Mouse (Mus musculus): ENCODE measurements at regions not wholly inside any gene's neighbourhood (a gene's known extent, or its start where the extent isn't known, plus 50 kb on each side); places are given as distances from the start of the nearest gene placed in this dataset.

DNA sequence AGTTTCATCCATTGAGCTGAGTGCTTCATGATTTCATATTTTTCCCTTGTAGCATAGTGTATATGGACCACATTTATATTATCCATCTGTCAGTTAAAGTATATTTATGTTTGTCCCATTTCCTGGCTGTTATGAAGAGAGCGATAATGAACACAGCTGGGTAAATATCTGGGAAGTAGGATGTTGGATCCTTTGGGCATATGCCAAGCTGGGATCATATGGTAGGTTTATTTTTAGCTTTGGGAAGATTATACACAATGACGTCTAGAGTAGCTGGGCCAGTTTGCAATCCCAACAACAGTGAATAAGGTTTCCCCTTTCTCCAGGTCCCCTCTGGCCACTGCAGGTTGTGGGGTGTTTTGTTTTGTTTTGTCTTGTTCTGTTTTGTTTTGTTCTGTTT is 164.5 kb downstream of the Gm765 start:
- DNase-seq (ENCODE audit: low spot score): no peak

GRCm38 (mm10) chr6:98149043-98149813 is 193.3 kb downstream of the Gm765 start:
- DNase-seq (ENCODE audit: low spot score): no peak

DNA sequence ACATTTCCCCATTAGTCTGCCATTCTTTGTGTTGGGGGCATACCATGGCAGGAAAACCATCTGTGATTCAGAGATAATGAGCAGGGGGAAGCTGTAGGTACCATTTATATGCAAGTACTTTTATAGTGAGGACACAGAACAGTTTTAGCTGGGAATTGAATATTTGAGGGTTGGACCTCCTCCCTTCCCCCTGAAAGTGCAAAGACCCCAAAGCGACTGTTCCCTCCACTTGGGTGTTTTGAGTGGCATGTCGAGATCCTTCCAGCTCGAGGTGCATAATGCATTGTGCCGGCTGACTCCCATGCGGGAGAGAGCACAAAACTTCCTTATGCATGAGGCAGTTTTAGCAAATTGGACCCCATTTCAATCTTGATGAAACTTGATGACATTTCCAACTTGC is 194.7 kb downstream of the Gm765 start:
- no peak for DNase-seq (ENCODE audit: low spot score)

DNA sequence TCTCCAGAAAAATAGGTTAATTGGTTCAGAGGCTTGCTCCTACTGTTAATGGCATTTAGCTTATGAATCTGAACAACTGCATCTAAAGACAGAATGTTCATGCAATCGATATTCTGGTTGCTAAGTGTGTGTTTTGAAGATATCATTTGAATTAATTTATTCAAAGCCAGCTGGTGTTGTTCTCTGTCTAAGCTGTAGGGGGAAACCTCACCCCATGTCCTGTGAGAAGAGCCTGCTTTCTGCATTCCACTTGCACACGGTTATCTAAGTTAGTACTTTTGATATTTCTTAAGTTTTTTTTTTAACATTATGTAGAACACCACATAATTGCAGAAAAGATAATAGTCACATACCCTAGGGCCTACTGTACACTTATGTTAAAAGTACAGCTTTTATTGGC is 209.6 kb downstream of the Gm765 start:
- DNase-seq (ENCODE audit: low spot score): peak; percentile 15

DNA sequence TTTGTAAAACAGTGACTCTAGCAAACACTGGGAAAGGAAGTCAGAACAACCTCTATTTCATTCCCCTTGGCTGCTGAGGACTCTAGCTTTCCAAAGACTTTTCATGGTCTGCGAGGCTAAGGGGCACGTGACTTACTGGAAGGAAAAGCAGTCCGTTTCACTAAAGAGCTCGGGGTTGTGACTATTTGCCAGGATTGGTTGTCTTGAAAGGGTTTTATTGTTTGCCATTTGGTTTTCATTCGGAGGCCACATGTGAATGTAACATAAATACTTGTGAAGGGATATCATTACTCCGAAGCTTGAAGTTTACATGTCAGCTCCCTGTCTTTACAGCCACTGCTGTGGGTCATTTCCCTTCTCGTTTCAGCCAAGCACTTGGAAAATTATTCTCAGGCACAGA is 217.1 kb downstream of the Gm765 start:
- DNase-seq (ENCODE audit: low spot score): no peak

- no peak for DNase-seq (ENCODE audit: low spot score)
These were observed 224.0 kb downstream of the Gm765 start for GRCm38 (mm10) chr6:98118355-98119150.

DNA sequence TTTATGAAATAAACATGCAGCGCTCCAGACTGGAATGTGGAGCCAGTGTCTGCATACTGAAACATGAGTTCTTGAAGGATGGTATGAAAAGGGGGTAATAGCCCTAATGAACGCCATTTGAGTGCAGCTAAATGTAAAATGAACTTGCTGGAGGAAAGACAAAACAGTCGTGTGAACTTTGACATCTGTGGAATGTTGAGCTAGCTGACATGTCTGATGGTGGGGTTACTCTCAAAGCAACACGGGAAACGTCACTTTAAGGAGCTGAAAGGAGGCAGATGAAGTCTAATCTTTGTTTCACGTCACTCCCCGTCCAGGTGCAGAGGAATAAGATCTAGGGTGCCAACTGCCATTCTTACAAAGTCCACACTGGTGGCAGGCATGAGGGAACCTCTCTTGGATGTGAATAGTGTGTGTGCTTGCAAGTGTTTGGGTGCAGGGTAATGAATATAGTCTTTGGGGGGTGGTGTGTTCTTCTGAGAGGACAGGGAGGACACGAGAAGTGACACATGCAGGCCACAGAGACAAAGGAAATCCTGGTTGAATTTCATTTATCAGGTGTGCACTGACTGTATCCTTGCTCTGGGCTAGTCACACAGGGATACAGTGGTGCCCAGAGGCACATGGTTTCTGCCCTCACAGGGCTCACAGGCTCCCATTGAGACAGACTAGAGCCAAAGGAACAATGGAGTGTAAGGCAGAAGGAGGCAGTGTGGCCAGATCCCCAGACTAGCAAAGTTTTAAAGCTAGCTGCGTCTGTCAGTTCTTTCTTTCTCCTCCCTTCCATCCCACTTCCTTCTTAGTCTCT is 228.0 kb downstream of the Gm765 start:
- no peak for DNase-seq (ENCODE audit: low spot score)

DNA sequence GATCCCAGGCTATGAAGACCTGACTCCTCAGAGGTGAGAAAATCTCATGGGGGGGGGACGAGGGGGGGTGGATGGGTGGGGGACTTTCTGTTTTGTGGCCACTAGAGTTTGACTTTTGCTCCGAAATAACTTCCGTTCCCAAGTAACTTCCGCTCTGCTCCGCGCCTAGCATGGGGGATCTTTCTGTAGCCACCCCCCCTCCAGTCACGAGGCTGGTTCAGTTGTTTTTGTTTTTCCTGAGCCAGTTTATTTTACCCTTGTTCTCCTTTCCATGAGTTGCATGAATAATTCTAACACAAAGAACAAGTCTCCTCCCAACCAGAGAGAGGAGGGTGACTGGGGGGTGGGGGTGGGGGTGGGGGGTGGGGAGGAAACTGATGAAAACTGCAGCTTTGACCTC is 228.8 kb downstream of the Gm765 start:
- DNase-seq (ENCODE audit: low spot score): no peak

DNA sequence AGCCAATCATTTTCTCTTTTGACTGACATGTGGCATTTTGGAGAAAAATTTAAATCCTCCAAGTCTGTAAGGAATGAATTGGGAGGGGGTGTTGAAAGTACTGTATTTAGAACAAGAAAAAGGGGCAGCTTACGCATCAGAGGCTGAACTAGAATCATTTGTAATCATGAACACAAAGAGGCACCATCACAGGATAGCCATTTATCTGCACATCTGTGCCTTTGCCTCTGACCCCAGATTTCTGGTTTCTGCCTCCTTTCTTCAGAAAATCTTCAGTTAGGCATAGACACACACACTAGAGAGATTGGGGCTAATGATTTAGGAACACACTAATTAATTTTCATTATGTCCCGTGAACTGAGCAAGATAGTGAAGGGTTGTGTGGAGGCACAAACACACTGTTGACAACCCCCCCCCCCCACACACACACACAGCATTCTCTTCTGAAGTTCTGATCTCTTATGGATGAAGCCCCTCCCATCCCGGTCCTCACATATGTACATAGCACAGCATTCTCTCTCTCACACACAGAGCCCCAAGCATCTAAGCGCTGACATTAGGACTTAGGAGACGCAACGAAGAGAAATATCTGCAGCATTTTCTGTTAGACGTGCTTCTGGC is 229.9 kb downstream of the Gm765 start:
- DNase-seq (ENCODE audit: low spot score): no peak

DNA sequence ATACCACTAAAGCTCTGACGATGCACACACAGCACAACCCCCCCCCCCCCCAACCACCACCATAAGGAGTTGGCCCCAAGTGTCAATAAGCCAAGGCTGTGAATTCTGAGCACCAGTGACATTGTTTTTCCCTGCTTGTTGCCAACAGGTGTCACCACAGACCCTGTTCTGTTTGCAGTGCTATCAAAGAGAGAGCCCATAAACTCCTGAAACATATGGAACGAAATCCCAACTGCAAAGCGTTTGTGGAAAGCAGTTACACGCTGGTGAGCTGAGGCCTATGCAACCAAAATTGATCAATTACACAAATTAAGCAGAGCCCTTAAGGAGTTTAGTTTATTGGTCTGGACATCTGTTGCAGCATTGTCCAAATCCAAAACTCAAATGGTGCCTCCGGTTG is 235.4 kb downstream of the Gm765 start:
- no peak for DNase-seq (ENCODE audit: low spot score)

DNA sequence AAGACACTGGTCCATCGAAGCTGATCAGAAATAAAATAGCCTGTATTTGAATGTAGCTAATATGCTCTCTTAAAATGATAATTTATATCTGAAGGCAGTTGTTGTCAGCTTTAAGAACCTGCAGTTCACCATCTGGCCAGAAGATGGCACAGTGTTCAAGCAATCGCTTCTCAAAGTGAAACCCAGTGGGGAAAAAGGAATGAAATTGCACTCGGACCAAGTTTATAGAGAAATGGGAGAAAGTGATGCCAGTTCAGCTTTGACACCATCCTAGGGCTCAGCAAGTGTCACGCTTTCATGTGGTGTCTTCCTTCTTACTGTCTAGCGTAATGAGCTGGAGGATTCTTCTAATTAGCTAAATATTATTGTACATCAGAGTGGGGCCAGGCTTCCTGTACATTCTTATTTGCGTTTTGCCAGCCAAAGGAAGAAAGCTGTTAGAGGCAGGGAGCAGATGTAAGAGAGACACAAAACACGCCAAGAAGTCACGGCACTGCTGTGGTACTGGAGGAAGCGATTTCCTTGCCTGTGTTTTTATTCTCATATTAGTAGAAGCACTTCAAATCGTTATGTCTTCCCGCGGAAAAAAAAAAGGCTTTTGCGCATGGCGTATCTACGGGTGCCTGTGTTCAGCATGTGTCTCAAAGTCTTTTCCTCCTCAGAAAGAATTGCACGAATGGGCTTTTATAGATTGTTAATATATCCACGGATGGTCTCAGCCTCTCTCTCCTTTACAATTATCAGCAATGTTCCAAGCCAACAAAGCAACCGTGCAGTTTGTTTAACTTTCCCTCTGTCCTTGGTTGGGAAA is 237.1 kb downstream of the Gm765 start:
- peak; percentile 76 for DNase-seq (ENCODE audit: low spot score)

- DNase-seq (ENCODE audit: low spot score): no peak
These were observed 238.1 kb downstream of the Gm765 start for GRCm38 (mm10) chr6:98104432-98104831.

DNA sequence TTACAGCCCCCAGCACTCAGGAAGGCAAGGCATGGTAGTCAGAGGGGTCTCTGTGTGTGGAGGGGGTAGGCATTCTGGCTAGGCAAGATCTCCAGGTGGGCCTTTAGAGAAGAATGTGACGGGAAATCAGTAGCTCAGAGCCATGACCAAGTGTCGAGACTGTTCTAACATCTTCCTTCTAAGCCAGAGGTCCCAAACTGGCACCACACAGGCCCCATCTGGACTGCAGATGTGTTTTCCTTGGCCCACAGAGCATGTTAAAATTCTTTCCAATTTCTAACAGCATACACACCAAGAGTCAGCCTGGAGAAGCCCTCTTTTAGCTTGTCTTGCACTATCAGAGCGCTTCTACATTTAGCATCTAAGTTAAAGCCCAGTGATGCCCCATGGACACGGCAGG is 241.5 kb downstream of the Gm765 start:
- DNase-seq (ENCODE audit: low spot score): no peak

DNA sequence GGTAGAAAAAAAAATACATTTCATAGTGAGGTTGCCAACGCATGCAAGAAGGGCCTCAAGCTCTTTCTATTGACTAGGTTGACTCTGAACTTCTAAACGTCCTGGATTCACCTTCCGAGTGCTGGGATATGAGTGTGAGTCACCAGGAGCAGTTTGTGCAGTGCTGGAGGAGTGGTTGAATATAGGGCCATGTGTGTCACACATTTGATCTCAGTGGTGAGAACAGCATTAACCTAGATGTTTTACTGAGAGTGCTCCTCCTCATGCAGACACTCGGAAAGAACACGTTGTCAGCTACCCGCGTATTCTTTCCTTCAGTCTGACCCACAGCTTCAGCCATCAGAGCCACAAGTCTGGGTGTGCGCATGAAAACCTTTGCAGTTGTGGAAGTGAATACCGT is 243.4 kb downstream of the Gm765 start:
- no peak for DNase-seq (ENCODE audit: low spot score)

GRCm38 (mm10) chr6:98095243-98095642 is 247.3 kb downstream of the Gm765 start:
- DNase-seq (ENCODE audit: low spot score): no peak

DNA sequence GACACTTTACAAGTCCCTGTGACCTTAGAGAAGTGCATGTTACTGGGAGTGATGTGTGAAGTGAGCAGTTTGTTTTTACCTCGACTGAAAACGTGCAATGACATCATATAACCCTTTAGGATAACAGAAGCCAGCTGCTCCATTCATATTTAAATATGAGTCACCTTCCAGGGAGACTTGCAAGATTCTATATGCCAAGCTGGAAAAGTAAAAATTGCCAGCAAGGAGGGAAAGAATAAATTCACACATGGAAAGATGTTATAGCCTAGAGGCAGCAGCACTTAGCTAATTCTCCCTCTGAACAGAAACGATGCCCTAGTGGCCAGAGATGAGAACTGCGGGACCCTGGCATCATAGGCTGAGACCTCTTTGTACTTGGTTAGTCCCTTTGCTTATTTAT is 253.4 kb downstream of the Gm765 start:
- DNase-seq (ENCODE audit: low spot score): no peak

GRCm38 (mm10) chr6:98080076-98080475 is 262.5 kb downstream of the Gm765 start:
- no peak for DNase-seq (ENCODE audit: low spot score)

Data from ovary, postnatal 14 days (tissue).